Mouse (Mus musculus) kidney, adult 8-10 months (tissue): Measurements from ENCODE around the gene Nlrx1.

ENCODE experiments used
- DNase-seq, 2 experiments: peaks; one replicate each; pipeline ENCODE4 v3.0.0; 2022

Gene Nlrx1

GRCm38 (mm10) chr9:44233802-44234478 is 34.5 kb downstream of the Nlrx1 start, which contains the start of gene Cbl:
TSS of gene Cbl (minus strand) at chr9:44234049.
- DNase-seq = peak; percentile 97 to 99

- no peak for DNase-seq
Measured at GRCm38 (mm10) chr9:44233021-44233801, 35.2 kb downstream of the Nlrx1 start.

GRCm38 (mm10) chr9:44231609-44232008 is 36.8 kb downstream of the Nlrx1 start:
- no peak for DNase-seq

GRCm38 (mm10) chr9:44225993-44226392 is 42.4 kb downstream of the Nlrx1 start:
- DNase-seq = no peak

- DNase-seq = no peak
Measured at GRCm38 (mm10) chr9:44213538-44213937, 54.9 kb downstream of the Nlrx1 start.

GRCm38 (mm10) chr9:44212406-44212805 is 56.0 kb downstream of the Nlrx1 start:
- no peak for DNase-seq

- DNase-seq = peak in 1 of 2 experiments; percentile 11
Measured at GRCm38 (mm10) chr9:44209416-44209815, 59.0 kb downstream of the Nlrx1 start.

GRCm38 (mm10) chr9:44207840-44208239 is 60.6 kb downstream of the Nlrx1 start:
- DNase-seq = no peak
